Mouse (Mus musculus) monocyte, adult 5-6 weeks (primary cell): Measurements from ENCODE around the gene Lcn12. TPM values are rescaled to one million over a fixed set of nuclear protein-coding genes. Genes with fewer than 3 reads are reported as not detected.

Source experiments
- ATAC-seq: fragments of 153-309, 156-312 bp; replicated peaks from 2 replicates; pipeline ENCODE4 v1.8.0; 2017; ENCODE audit warnings: mild to moderate bottlenecking; ENCODE audit not compliant: low TSS enrichment, insufficient number of reproducible peaks, severe bottlenecking, poor library complexity, low FRiP score
- total RNA-seq: library from RNA; stranded (forward); fragments of 200-1000, 200-491, 200-594 nt; gene quantifications from 3 replicates; pipeline ENCODE4 v1.2.3, GENCODE M21; 2017

Gene Lcn12
- not detected in 3 replicates for total RNA-seq

DNA sequence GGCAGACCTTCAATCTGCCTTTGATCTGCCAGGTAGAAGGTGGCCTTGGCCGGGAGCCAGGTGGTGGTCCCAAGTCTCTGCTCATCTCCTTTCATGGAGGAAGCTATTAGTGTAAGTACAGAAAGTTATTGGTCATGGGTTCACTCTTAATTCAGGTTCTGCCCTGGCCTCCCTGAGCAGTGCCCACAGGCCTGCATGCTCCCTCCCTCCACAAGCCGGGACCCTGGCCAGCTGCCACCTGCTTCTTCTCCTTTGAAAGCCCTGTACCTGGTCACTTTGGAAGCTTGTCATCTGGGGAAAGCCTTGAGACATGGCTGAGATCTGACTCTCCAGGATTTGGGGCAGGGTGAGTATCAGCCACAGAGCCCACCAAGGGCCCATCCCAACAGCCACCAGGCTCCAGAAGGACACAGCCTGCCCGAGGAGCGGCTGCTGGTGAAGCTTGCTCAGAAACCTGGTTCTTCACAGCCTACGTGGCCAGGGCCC is at the start of gene Lcn12:
Lcn12 (minus strand) TSS at position 436 of the 486 bp plus-strand sequence.
- ATAC-seq = no peak

GRCm38 (mm10) chr2:25541644-25542367 is 48.1 kb upstream of the Lcn12 start:
- no peak for ATAC-seq

DNA sequence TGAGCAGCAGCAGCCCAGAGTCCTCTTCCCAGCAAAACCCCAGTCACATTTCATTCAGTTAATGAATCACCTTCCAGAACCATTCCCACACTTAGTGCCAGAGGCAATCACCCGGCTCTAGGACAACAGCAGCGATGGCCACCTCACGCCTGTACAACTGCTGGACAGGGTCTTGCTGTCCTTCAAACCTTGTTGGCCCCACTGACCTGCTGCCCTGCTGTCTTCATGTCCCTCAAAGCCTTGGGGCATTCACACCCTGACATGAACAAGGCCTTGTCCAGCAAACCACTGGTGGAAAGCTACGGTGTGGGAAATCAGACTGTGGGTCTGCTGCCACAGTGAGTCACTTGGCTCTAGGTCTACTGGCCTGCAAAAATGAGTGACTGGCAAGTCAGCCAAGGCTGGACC is 46.8 kb upstream of the Lcn12 start:
- ATAC-seq = no peak

- ATAC-seq = no peak
Observed at GRCm38 (mm10) chr2:25536531-25536930, 42.8 kb upstream of the Lcn12 start.

- no peak for ATAC-seq
Observed at GRCm38 (mm10) chr2:25534866-25535182, 41.1 kb upstream of the Lcn12 start.

DNA sequence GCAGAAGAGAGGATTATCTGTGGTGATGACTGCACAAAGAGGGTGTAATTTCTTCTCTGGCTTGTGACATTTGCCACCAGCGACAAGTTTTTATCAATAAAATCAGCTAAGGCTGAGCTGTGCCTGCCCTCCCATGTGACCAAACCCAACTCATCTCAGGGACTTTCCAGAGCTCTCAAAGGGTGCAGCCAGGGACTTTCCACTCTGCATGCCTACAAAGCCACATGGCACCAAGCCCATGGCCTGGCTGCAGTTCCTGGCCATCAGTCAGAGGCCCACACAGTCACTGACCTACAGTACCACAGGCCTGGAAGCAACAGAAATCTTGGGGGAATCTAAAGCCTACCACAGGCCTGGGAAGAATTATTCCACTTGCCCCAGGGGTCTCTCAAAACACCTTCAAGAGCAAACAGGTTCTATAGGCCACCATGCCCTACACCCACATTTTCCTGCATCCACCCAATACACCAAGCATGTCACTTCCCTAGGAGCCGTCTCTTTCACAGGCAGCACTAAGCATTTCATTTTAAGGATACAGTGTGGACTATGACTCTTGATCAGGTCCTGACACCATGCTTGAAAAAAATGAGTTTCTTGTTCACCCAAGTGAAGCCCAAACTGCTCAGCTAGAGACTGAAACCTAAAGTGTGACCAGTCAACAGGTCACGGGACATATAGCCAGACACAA is 40.6 kb upstream of the Lcn12 start:
- peak; percentile 82 for ATAC-seq

GRCm38 (mm10) chr2:25533707-25534106 is 40.0 kb upstream of the Lcn12 start:
- no peak for ATAC-seq

GRCm38 (mm10) chr2:25526510-25527302 is 33.0 kb upstream of the Lcn12 start:
- ATAC-seq = no peak

- 0 out of 2 replicates have a peak, but pooled peaks have one; percentile 47 for ATAC-seq
Observed at GRCm38 (mm10) chr2:25509912-25510311, 16.2 kb upstream of the Lcn12 start.

DNA sequence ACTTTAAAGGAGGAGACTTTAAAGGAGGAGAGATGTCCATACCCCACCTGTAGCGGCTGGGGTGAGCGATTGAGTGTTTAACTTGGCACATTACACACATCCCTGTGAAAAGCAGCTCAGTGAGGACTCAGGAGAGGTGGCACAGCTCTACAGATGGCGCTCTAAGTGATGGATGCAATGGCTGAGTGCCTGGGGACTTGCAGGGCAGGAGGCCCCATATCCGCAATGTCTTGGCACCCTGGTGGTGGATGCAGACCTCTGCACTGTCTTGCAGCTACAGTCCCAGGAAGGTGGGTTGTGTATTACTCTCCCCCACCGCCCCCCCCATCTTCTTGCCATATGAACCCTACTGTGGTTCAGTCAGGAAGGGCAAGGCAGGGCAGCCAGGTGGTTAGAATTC is 13.3 kb upstream of the Lcn12 start:
- ATAC-seq = no peak

GRCm38 (mm10) chr2:25505860-25506259 is 12.1 kb upstream of the Lcn12 start:
- no peak for ATAC-seq

GRCm38 (mm10) chr2:25505000-25505399 is 11.3 kb upstream of the Lcn12 start:
- no peak for ATAC-seq

DNA sequence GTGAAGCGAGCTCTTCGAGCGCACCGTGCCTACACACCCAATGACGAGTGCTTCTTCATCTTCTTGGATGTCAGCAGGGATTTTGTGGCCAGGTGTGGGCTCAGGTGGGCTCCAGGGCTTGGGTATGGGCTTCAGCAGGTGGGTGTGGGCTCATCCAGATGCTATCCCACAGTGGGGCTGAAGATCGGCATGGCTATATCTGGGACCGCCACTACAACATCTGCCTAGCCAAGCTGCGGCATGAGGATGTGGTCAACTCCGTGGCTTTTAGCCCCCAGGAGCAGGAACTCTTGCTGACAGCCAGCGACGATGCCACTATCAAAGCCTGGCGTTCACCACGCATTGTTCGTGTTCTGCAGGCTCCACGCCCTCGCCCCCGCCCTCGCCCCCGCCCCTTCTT is 10.8 kb upstream of the Lcn12 start:
- ATAC-seq = no peak

DNA sequence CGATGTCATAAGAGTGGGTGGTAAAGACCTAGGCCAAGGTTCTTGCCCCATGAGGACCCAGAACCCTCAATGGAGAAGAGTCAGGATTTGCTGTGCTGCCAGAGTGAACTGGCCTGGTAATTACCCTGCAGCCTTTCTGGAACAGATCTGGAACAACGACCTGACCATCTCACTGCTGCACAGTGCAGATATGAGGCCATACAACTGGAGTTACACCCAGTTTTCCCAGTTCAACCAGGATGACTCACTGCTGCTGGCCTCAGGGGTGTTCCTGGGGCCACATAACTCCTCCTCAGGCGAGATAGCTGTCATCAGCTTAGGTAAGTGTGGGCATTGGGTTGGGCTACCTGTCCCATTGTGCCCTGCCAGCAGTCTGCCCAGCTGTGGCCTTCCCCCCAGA is 9.0 kb upstream of the Lcn12 start:
- ATAC-seq = no peak

DNA sequence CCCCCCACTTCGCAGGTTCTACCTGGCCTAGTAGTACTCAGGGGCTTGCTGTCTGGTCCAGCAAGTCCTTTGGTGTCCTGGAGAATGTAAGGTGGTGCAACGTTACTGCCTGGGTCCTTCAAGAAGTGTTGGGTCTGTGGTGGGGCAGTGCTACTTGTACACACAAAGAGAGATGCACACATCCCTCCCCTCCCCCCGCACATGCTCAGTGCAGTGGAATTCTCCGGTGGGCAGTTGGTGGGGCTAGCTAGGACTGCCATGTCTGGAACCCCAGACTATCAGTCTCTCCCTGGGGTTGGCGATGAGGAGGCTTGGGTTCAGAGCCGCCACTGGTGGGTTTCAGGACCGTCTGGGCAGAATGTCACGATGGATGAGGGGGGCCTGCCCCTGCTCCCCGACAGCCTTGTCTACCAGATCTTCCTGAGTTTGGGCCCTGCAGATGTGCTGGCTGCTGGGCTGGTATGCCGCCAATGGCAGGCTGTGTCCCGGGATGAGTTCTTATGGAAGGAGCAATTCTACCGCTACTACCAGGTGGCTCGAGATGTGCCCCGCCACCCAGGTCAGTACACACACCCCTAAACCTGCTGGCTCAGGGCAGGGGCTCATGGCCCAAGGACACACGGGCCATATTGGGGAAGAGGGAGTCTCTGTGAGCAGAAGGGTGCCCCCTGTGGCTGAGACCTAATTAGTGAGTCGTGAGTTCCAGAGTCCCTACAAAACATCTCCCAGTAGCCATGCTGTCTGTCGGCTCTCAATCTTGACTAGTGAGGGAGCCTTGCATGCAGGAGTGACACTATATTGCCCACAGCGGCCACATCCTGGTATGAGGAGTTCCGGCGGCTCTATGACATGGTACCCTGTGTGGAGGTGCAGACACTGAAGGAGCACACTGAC is 8.1 kb upstream of the Lcn12 start, which contains the start of gene C8g:
C8g (minus strand) TSS at position 127 of the 894 bp plus-strand sequence.
- no peak for ATAC-seq

DNA sequence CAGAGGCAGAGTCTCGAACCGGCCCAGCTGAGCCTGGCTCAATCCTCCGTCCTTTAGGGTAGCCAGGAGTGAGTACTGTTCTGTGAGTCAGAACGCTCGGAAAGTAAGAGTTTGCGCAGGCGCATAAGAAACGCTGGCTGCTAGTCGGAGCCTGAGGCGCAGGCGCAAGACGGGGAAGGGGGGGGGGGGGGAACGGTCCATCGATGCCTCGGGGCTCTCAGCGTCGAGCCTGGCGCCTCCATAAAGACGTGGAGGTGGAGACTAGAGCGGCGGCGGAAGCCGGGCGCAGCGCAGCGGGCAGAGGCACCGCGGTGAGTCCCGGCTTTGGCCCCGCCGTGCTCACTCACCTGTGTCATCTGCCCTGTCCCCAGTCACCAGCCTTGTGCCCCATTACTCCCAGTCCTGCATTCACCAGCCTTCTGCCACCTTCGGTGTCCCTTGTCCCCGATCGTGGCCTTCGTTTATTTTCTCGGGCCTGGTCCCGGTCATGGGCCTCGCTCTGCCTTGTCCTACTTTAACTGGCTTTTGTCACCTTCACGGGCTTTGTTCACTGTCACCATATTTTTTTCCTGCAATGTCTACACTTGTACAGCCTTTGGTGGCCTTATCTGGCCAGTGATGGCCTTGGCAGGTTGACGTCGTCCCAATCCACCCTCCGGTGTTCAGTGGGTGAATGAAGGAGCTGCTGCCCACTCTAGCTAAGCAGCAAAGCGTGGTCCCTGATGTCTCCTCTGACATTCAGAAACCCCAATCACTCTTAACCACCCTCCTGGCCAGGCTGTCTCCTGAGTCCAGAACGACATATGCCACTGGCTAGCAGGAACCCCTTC is 7.1 kb upstream of the Lcn12 start, which contains the start of gene Fbxw5:
Fbxw5 (plus strand) TSS at position 175 of the 830 bp plus-strand sequence.
- ATAC-seq = peak; percentile 70

DNA sequence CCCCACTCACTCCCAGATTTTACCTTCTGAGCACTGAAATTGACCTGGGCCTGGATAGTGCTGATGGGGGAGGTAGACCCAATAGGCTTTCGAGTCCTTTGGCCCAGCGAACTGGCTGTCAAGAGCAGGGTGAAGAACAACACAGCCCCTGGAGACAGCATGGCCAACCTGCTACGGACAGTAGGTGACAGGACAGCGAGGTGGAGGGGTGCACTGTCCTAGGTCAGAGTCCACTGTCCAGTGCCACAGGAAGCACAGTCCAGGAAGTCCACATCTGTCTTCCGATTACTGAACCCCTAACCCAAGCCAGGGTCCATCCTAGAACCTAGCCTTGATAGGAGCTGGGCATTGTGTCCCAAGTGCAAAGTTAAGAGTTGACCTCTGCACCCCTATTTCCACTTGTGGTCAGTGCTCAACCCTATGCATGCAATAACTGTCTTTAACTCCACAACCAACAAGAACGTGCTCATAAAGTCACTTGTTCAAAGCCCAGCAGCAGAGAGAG is 6.4 kb upstream of the Lcn12 start:
- no peak for ATAC-seq
